Comparison of ENCODE assay signal across 1 mouse cellular context in genomic region chr4:115473585-115473984, GRCm38 (mm10). TPM values are rescaled to one million over a fixed set of nuclear protein-coding genes. Genes with fewer than 3 reads are reported as not detected.
"Had no signal": no experiment of that assay in that cellular context is flagged by ENCODE, and none has a peak within 500 bp of the region (broad histone marks: within the 10 kb centered on the region; RNA-seq: fewer than 3 reads in every experiment).

No protein-coding gene starts in this region.

RNA-seq across cellular contexts. Expression of gene Cyp4a30b, which starts 21.2 kb away (rescaled TPM):
- total RNA-seq: neutrophil, adult 5-6 weeks had no signal

RNA-seq across cellular contexts. Expression of gene Cyp4a14, which starts 22.4 kb away (rescaled TPM):
- total RNA-seq: neutrophil, adult 5-6 weeks had no signal

RNA-seq across cellular contexts. Expression of gene Cyp4a10, which starts 44.5 kb away (rescaled TPM):
- total RNA-seq: neutrophil, adult 5-6 weeks had no signal
